Mouse (Mus musculus): ENCODE measurements at regions not wholly inside any gene's neighbourhood (a gene's known extent, or its start where the extent isn't known, plus 50 kb on each side); places are given as distances from the start of the nearest gene placed in this dataset.

DNA sequence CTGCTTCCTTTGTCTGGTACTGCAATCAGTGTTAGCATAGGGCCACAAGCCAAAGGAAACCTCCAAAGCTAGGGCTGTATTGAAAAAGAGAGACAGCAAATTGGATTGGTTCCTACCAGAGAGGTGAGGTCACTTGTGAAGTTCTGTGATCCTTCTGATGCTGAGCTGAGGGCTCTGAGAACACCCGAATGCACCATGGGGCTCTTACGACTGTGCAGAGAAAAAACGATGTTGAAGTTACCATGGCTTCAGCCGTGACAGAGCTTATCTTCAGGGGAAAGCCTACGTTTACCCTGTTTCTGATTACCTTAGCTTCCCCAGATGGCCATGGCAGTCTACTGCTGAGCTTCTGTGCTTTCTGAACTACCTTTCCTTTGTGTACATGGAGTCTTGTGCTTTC, 53.9 kb upstream of the Fmo9 start:
- DNase-seq: no peak

- peak; percentile 30 to 36 for DNase-seq
These were observed 56.4 kb upstream of the Fmo9 start for GRCm38 (mm10) chr1:166738029-166738428.

GRCm38 (mm10) chr1:166750236-166750635, 68.6 kb upstream of the Fmo9 start:
- DNase-seq: no peak

- DNase-seq: no peak
These were observed 69.1 kb upstream of the Fmo9 start for GRCm38 (mm10) chr1:166750777-166751176.

- DNase-seq: no peak
These were observed 69.8 kb upstream of the Fmo9 start for GRCm38 (mm10) chr1:166751436-166751835.

DNA sequence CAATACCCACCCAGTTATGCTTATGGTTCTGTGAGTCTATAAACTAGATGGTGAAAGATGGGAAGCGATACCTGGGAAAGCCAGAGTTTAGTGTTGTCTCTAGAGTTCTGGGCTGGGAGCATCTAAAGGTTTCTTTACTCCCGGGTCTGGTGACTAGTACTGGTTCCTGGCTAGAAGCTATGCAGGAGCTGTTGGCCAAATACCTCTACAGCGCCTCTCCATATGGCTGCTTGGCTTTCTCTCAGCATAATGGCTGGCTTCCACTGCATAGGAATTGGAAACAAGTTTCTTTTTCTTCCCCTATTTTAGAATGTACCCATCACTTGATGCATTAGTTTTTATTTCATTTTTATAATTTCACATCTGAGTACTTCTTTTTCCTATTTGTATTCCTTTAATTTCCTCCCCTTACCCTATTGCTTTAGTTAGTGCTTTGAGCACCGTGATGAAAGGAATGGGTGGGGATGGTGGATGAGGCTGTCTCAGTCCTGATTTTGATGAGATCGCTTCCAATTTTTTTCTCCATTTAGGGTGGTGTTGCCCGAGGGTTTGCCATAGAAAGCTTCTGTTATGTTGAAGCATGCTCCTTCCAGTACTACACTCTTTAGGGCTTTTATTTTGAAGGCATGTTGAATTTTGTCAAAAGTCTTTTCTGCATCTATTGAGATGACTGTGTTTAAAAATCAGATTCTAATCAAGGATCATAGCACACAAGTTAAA, 71.5 kb upstream of the Fmo9 start:
- no peak for DNase-seq

DNA sequence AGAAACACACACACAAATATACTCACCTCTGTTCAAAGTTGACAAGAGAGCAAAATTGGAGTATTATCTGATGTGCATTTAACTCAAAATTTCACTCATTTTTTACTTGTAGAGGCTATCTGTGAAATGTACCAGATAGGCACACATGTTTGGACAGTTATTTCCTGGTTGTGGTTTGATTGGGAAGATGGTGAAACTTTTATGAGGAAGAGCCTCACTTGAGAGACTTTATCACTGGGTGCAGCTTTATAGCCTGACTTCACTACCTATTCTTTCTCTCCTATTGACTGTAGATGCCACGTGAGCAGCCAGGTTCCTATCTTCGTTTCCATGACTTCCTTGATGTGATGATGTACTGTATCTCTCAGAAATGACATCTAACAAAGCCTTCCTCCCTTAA, 77.3 kb upstream of the Fmo9 start:
- DNase-seq: no peak

DNA sequence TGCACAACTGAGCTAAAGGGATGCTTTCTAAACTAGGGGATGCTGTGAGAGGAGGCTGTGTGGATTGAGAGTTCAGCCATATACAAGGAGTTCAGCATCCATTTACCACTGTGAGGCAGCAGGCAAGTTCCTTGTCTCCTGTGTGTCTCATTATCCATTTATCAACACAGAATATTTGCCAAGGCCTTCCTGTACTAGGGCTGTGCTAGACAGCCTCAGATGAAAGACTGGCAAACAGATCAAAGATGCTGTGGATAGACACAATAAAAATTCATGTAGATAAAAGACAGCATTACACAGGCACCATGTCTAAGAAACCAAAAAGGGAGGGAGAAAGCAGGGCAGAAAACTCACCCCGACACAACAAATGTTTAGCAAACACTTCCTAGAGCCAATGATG, 91.5 kb upstream of the Fmo9 start:
- no peak for DNase-seq

GRCm38 (mm10) chr1:166782106-166782505, 100.5 kb upstream of the Fmo9 start:
- peak; percentile 15 to 25 for DNase-seq

- no peak for DNase-seq
These were observed 106.3 kb upstream of the Fmo9 start for GRCm38 (mm10) chr1:166787945-166788344.

GRCm38 (mm10) chr1:166788824-166789399, 107.3 kb upstream of the Fmo9 start:
- DNase-seq: no peak

GRCm38 (mm10) chr1:166793052-166793716, 111.5 kb upstream of the Fmo9 start:
- DNase-seq: no peak

DNA sequence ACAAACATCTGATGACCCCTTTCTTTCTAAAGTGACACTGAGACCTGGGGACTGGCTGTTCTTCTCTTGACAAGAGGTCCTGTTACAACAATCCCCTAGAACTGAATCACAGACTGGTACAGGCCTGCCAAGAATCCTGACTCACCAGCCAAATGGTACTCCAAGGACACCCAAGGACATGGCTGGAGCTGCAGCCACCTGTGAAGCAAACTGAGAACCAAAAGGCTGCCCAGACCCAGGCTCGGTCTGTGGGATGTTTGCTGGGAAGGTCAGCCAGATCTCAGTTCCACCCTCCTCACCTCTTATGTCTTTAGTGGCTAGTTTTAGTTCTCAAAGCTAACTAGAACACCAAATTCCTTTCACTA, 112.1 kb upstream of the Fmo9 start:
- DNase-seq: no peak

GRCm38 (mm10) chr1:166794622-166795244, 113.1 kb upstream of the Fmo9 start:
- no peak for DNase-seq

DNA sequence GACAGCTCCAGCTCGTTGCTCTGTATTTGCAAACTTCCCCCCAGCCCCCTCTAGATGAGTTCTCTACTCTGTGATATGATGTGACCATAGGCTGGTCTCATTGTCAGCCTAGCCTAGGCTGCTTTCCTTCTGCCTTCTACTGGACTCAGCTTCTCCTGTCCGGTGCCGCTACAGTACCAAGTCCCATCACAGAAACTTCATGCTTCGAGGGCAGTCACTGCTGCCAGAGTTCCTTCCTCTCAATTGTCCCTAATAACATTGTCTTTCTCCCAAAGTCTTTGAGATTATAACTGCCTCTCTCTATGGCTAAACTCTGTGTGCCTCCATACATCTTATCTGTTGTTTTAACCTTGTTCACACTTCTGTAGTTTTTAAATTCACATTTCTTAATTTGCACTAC, 114.0 kb upstream of the Fmo9 start:
- DNase-seq: no peak

DNA sequence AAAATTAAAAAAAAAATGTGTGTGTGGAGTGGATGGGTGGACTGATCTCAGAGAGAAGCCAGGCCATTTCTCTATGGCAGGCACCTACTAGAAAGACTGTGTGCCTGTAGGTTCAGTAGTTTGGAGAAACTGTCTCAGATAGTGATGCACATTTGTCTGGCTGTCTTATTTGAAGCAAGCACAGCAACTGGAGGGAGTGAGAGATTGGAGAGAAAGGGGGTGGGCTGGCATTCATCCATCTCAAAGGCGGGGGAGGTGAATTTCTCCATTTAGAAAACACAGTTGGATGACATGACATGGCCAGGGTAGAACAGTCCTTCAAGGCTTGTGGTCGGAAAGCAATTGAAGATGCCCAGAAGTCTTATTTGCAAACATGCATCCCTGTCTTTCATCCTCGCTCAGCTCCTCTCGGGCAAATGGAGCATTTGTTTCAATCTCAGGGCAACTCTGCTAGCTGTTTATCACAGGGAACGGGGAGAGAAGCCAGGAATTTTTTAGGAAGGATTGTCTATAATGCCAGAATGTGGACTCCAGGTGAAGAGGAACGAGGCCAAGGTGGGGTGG, 114.8 kb upstream of the Fmo9 start:
- DNase-seq: no peak

DNA sequence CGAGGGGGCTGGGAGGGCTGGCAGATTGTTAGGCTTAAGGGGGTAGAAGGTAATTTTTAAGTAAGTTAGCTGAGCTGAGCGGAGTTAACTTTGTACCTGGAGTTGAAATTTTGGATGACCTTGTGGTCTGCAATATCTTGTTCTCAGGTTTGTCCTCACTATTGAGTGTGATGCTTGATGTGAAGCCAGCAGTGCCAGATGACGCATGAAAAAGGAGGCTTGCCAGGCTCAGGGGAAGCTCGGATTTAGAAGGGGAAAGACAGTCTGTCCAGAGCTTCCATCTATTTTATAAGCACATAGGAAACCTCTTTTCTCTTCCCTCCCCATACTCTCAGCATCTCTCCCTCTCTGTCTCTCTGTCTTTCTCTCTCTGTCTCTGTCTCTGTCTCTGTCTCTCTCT, 115.3 kb upstream of the Fmo9 start:
- no peak for DNase-seq

- no peak for DNase-seq
These were observed 119.4 kb upstream of the Fmo9 start for GRCm38 (mm10) chr1:166800953-166801603.

- no peak for DNase-seq
These were observed 120.3 kb upstream of the Fmo9 start for GRCm38 (mm10) chr1:166801929-166802328.

- no peak for DNase-seq
These were observed 122.3 kb upstream of the Fmo9 start for GRCm38 (mm10) chr1:166803928-166804327.

DNA sequence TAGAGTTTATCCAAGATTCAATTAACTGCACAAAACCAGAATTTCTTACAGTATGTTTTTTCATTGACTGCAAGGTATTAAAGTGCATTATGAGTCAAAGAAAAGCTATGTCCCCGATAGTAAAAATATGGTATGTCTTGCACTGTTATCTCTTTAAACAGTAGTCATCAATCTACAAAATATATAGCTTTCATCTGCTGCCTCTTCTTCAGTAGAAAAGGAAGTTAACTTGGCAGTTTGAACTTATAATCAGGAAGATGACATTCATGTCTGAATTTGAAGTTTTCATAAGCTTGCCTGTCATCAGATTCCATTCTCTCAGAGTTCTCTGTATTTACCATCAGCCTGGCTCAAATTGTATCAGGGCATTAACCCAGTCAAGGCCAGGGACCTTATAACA, 122.7 kb upstream of the Fmo9 start:
- no peak for DNase-seq

DNA sequence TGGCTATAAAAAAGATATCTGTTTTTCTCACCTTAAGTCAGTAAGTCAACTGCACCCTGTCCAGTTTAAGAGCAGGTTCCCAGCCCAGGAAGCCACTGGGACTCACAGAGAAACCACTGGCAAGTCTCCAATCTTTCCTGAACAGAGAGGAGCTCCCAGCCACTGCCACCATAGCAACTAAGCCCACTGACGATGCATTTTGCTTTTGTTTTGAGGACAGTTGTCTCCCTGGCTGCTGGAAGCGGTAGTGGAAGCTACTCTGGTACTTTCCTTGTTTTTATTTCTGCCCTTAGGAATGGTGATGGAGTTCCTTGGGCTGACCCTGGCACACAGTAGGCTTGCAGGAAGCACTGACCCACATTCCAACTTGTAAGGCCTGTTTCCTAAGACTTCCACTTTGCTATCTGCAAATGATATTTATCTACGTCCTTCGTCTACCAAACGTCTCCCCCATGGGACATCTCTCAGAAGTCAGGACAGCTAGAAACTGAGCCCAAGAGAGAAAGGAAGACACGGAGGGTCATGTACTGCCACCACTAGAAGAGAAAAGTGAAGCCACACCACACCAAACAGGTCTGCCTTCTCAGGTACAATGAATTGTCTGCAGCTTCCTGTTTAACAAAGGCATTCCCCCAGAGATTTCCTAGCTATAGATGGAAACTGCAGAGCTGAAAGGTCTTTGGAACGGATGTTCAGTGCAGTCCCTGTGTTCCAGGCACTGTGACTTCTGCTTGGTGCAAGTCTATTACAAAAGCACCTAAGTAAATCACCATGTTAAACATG, 125.7 kb upstream of the Fmo9 start:
- no peak for DNase-seq

Data from B cell, adult 2 months (primary cell).